Mouse (Mus musculus) erythroblast, embryonic 14.5 days (primary cell): ENCODE results near the gene Cbll1. TPM values are rescaled to one million over a fixed set of nuclear protein-coding genes. Genes with fewer than 3 reads are reported as not detected.

ENCODE experiments used
- H3K27me3 ChIP-seq: 2 replicates; pipeline ENCODE4 v1.6.1; 2012; ENCODE audit warnings: inconsistent platforms; ENCODE audit not compliant: control insufficient read depth
- H3K36me3 ChIP-seq: 2 replicates; pipeline ENCODE4 v1.6.1; 2012; ENCODE audit warnings: mild to moderate bottlenecking, inconsistent platforms; ENCODE audit not compliant: control insufficient read depth
- H3K4me1 ChIP-seq: 2 replicates; pipeline ENCODE4 v1.6.1; 2012; ENCODE audit warnings: inconsistent platforms; ENCODE audit not compliant: control insufficient read depth
- H3K4me3 ChIP-seq: replicated peaks from 2 replicates; pipeline ENCODE3; 2012; ENCODE audit warnings: moderate library complexity, mild to moderate bottlenecking, inconsistent platforms
- H3K9me3 ChIP-seq: 2 replicates; pipeline ENCODE4 v1.6.1; 2012; ENCODE audit warnings: low read length, inconsistent platforms, mixed read lengths; ENCODE audit not compliant: control insufficient read depth
- GATA1 ChIP-seq: IDR thresholded peaks from 2 replicates; pipeline ENCODE4 v1.6.1; 2012; ENCODE audit warnings: low read length, inconsistent platforms, mixed read lengths
- TAL1 ChIP-seq: IDR thresholded peaks from 3 replicates; pipeline ENCODE4 v1.6.1; 2012; ENCODE audit warnings: low read length, inconsistent platforms, mixed read lengths
- polyA plus RNA-seq: library from polyadenylated mRNA; stranded (reverse); fragments of >175 nt; gene quantifications from 2 replicates; pipeline ENCODE4 v1.2.3, GENCODE M21; 2012

Gene Cbll1
- polyA plus RNA-seq, 1 experiment = 0.17 TPM

DNA sequence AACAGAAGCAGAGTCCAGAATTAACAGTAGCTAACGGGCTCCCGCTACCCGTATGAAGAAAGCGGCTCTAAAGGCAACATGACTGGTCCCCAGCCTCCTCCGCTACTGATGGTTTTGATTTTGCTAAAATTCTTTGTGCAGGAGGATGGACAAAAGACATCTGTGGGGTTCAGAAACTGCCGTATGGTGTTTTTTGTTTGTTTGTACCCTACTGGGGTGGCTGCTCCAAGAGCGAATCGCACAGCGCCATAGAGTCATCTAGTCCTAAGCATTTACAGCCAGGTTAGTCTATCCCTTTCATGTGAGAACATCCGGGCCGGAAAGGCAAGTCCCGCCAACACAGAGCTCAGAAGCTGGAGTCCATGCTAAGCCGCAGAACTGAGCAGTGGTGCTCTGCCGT, 32.6 kb upstream of the Cbll1 start:
- TF ChIP-seq TAL1 (no peak), GATA1 (no peak)
- Histone ChIP-seq H3K4me3 (no peak overlapping the region), H3K36me3 (no peaks in the 10 kb centered on the region), H3K27me3 (peaks cover 2% of the 10 kb centered on the region; the same call in 1 of the 2 replicates), H3K9me3 (no peaks in the 10 kb centered on the region), H3K4me1 (no peaks in the 10 kb centered on the region)

- peaks cover 2% of the 10 kb centered on the region; the same call in 1 of the 2 replicates for H3K27me3 ChIP-seq
- no peaks in the 10 kb centered on the region for H3K36me3 ChIP-seq
- no peaks in the 10 kb centered on the region for H3K4me1 ChIP-seq
- TF ChIP-seq GATA1 (no peak), TAL1 (no peak)
- no peak overlapping the region for H3K4me3 ChIP-seq
- H3K9me3 ChIP-seq = no peaks in the 10 kb centered on the region
Observed at GRCm38 (mm10) chr12:31527407-31527806, 28.0 kb upstream of the Cbll1 start.

DNA sequence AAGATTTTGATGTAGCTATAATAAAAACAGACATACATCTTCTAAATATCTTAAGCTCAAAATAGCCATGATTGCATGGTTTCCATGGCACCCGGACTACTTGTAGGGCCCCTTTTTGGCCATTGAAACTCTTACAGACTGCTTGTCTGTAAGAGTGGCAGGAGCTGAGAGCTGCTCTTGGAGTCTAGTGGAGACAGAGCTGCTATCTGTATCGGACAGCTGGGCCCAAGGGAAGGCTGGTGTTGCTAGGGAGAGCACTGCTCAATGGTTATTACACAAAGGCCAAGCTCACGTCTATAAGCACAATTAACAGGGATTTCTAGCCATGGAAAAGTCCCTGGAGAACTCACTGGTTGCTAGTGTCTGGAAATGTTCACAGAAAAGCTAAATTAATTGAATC, 22.0 kb upstream of the Cbll1 start:
- TF ChIP-seq GATA1 (no peak), TAL1 (no peak)
- no peaks in the 10 kb centered on the region for H3K9me3 ChIP-seq
- no peaks in the 10 kb centered on the region for H3K4me1 ChIP-seq
- H3K36me3 ChIP-seq = no peaks in the 10 kb centered on the region
- H3K4me3 ChIP-seq = no peak overlapping the region
- no peaks in the 10 kb centered on the region for H3K27me3 ChIP-seq

- no peak overlapping the region for H3K4me3 ChIP-seq
- no peaks in the 10 kb centered on the region for H3K4me1 ChIP-seq
- H3K36me3 ChIP-seq = no peaks in the 10 kb centered on the region
- no peaks in the 10 kb centered on the region for H3K9me3 ChIP-seq
- no peaks in the 10 kb centered on the region for H3K27me3 ChIP-seq
- TF ChIP-seq TAL1 (no peak), GATA1 (no peak)
Observed at GRCm38 (mm10) chr12:31520119-31520518, 20.7 kb upstream of the Cbll1 start.

GRCm38 (mm10) chr12:31513724-31514503, 14.5 kb upstream of the Cbll1 start:
- no peaks in the 10 kb centered on the region for H3K4me1 ChIP-seq
- no peaks in the 10 kb centered on the region for H3K36me3 ChIP-seq
- TF ChIP-seq GATA1 (no peak), TAL1 (no peak)
- no peaks in the 10 kb centered on the region for H3K9me3 ChIP-seq
- H3K4me3 ChIP-seq = no peak overlapping the region
- no peaks in the 10 kb centered on the region for H3K27me3 ChIP-seq

DNA sequence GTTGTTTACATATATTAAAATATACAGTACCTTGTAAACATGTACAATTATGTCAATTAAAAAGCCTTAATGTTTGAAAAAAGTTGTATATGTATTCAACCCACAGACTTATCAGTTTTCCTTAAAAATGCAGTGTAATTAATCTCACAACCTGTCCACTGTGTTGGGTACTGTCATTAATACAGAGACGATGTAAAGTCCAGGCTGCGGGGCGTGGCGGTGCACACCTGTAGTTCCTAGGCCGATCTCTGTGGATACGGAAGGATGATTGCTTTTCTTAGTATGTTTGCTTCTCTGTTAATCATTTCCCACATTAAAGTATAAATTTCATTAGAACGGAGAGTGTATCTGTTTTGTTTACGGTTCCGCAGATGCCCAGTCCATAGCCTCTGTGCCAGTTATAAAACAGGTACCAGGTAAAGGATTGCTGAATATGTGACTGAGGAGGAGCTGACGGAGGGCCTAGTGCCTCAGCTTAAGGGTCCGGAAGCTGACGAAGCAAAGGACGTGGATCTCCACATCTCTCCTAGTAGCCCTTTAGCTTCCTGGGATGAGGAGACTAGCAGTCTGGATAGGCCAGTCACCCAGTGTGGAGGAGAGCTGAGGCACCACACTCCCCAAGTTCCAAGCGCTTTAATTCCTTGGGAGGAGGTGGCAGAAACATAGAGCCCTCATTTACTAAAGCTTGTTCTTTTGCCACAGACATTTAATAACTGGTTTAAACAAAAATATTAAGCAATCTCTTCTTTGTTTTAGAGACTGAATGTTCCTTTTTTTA, 13.4 kb upstream of the Cbll1 start:
- H3K36me3 ChIP-seq = no peaks in the 10 kb centered on the region
- H3K4me1 ChIP-seq = no peaks in the 10 kb centered on the region
- H3K9me3 ChIP-seq = no peaks in the 10 kb centered on the region
- no peaks in the 10 kb centered on the region for H3K27me3 ChIP-seq
- no peak overlapping the region for H3K4me3 ChIP-seq
- no peak for TF ChIP-seq TAL1
- no peak for TF ChIP-seq GATA1

GRCm38 (mm10) chr12:31511218-31511617, 11.8 kb upstream of the Cbll1 start:
- Histone ChIP-seq H3K27me3 (no peaks in the 10 kb centered on the region), H3K4me1 (no peaks in the 10 kb centered on the region), H3K9me3 (no peaks in the 10 kb centered on the region), H3K4me3 (no peak overlapping the region), H3K36me3 (no peaks in the 10 kb centered on the region)
- no peak for TF ChIP-seq GATA1
- no peak for TF ChIP-seq TAL1

DNA sequence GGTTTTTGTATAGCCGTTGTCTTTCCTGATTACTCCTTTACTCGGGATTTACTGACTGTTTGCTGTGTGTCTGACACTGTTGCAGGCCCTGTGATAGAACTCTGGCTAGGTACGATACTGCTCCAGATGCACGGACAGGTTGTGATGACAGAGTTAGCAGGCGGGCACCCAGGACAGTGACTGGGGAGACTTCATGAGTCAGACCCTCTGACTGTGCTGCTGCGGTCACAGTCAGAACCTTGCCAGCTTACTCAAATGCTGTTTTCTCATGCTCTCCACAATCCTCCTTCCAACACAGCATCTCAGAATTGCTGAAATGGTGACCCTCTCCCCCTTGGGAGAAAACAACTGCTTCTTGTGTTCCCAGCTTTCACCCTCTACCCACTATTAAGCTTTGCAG, 9.1 kb upstream of the Cbll1 start:
- no peak for TF ChIP-seq GATA1
- no peak for TF ChIP-seq TAL1
- no peak overlapping the region for H3K4me3 ChIP-seq

DNA sequence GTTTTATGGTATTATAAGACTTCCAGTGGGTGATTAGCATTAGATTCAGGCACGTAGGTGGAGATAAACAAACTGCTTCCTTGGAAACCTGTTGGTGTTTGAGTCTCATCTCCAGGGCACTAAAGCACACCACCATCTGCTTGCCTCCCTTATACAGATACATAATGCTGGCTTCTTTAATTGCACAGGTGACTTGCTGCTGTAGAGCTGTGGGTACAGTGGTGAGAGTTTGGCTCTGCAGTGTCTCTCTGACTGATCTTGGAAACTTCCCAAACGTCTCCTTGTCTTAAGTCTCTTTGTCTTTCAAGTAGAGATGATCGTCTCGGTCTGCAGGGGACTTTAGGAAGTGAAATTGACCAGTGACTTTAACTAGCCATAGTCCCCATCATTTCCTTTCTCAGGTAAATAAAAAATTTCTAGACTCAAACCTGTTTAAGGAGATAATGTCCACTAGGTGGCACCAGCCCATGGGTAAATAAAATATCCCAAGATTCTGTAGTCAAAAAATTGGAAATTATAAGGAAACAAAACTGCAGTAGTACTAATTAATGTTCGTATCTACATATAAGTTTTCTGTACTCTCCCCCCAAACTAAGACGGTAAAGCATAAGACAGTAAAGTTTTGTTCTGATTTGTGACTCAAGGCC, 8.4 kb upstream of the Cbll1 start:
- Histone ChIP-seq H3K4me3 (no peak overlapping the region), H3K9me3 (no peaks in the 10 kb centered on the region), H3K4me1 (no peaks in the 10 kb centered on the region), H3K36me3 (no peaks in the 10 kb centered on the region), H3K27me3 (peaks cover 5% of the 10 kb centered on the region; the same call in 1 of the 2 replicates)
- no peak for TF ChIP-seq TAL1
- TF ChIP-seq GATA1 = no peak

More for the DNA sequence above, 9.1 kb upstream of the Cbll1 start:
- H3K27me3 ChIP-seq = peaks cover 5% of the 10 kb centered on the region; the same call in 1 of the 2 replicates
- no peaks in the 10 kb centered on the region for H3K36me3 ChIP-seq
- H3K4me1 ChIP-seq = no peaks in the 10 kb centered on the region
- no peaks in the 10 kb centered on the region for H3K9me3 ChIP-seq
